Mouse (Mus musculus) MEL (cell line): ENCODE results near the gene Fbln5. TPM values are rescaled to one million over a fixed set of nuclear protein-coding genes. Genes with fewer than 3 reads are reported as not detected.

Experiments
- DNase-seq: peaks from one replicate; pipeline ENCODE4 v3.0.0; 2011; ENCODE audit warnings: low read depth, low spot score
- H3K27ac ChIP-seq: 2 replicates; pipeline ENCODE4 v1.5.1; 2012; ENCODE audit warnings: low read depth, mild to moderate bottlenecking, control low read depth, low read length, moderate library complexity; ENCODE audit not compliant: control insufficient read depth
- H3K27me3 ChIP-seq, 2 experiments: fragments of 150-350 bp in 1 of 2; sonication (generic) in 1 of 2; 2 replicates each; pipeline ENCODE4 v1.6.1; 2012; ENCODE audit warnings: low read length in 2 of 2, mild to moderate bottlenecking in 2 of 2, improper control_type of control experiment in 1 of 2, moderate library complexity in 1 of 2; ENCODE audit not compliant: insufficient read depth in 2 of 2, control insufficient read depth in 1 of 2
- H3K36me3 ChIP-seq, 2 experiments: 2 replicates each; pipeline ENCODE4 v1.6.1; 2012 to 2014; ENCODE audit warnings: low read length in 2 of 2, improper control_type of control experiment in 1 of 2, inconsistent platforms in 1 of 2, mild to moderate bottlenecking in 1 of 2; ENCODE audit not compliant: insufficient read depth in 2 of 2, control insufficient read depth in 1 of 2
- H3K4me1 ChIP-seq, 2 experiments: fragments of 150-350 bp in 1 of 2; sonication (generic) in 1 of 2; 2 replicates each; pipeline ENCODE4 v1.6.1; 2012; ENCODE audit warnings: low read length in 2 of 2, improper control_type of control experiment in 1 of 2, mild to moderate bottlenecking in 1 of 2; ENCODE audit not compliant: insufficient read depth in 2 of 2, control insufficient read depth in 1 of 2
- H3K4me3 ChIP-seq, 2 experiments: fragments of 150-350 bp in 1 of 2; sonication (generic) in 1 of 2; 2 replicates each; pipeline ENCODE4 v1.5.1; 2012; ENCODE audit warnings: low read depth in 2 of 2, low read length in 2 of 2, mild to moderate bottlenecking in 2 of 2, moderate library complexity in 2 of 2, control low read depth in 1 of 2, improper control_type of control experiment in 1 of 2; ENCODE audit not compliant: control insufficient read depth in 1 of 2, insufficient read depth in 1 of 2
- H3K79me2 ChIP-seq: 2 replicates; pipeline ENCODE4 v1.6.1; 2012; ENCODE audit warnings: mild to moderate bottlenecking, low read length, moderate library complexity; ENCODE audit not compliant: control insufficient read depth, poor library complexity, insufficient read depth
- H3K9ac ChIP-seq: 2 replicates; pipeline ENCODE4 v1.6.1; 2012; ENCODE audit warnings: low read depth, mild to moderate bottlenecking, control low read depth, low read length, moderate library complexity; ENCODE audit not compliant: control insufficient read depth, poor library complexity, severe bottlenecking
- H3K9me3 ChIP-seq: fragments of 150-350 bp; sonication (generic); replicated peaks from 2 replicates; pipeline ENCODE4 v1.6.1; 2012; ENCODE audit warnings: mild to moderate bottlenecking, low read length, improper control_type of control experiment, moderate library complexity; ENCODE audit not compliant: insufficient read depth
- CHD1 ChIP-seq: IDR thresholded peaks from 2 replicates; pipeline ENCODE4 v1.6.1; 2012; ENCODE audit warnings: low read depth, mild to moderate bottlenecking, inconsistent platforms, low read length, improper control_type of control experiment
- CHD2 ChIP-seq: IDR thresholded peaks from 2 replicates; pipeline ENCODE4 v1.6.1; 2011; ENCODE audit warnings: low read length, improper control_type of control experiment
- CTCF ChIP-seq, 3 experiments: IDR thresholded peaks in 2 of 3; conservative IDR thresholded peaks in 1 of 3; 2 replicates each; pipeline ENCODE4 v1.5.1; 2011 to 2012; ENCODE audit warnings: low read length in 3 of 3, low read depth in 2 of 3, mild to moderate bottlenecking in 2 of 3, improper control_type of control experiment in 1 of 3, inconsistent platforms in 1 of 3, mixed read lengths in 1 of 3, moderate library complexity in 1 of 3; ENCODE audit not compliant: control insufficient read depth in 1 of 3, insufficient read depth in 1 of 3, poor library complexity in 1 of 3, severe bottlenecking in 1 of 3
- ELF1 ChIP-seq: IDR thresholded peaks from 2 replicates; pipeline ENCODE4 v1.6.1; 2014; ENCODE audit warnings: low read depth, mild to moderate bottlenecking, inconsistent platforms, low read length, improper control_type of control experiment, moderate library complexity
- GABPA ChIP-seq: IDR thresholded peaks from 2 replicates; pipeline ENCODE4 v1.6.1; 2012; ENCODE audit warnings: low read depth, mild to moderate bottlenecking, inconsistent platforms, low read length, improper control_type of control experiment, moderate library complexity
- GATA1 ChIP-seq: IDR thresholded peaks from 2 replicates; pipeline ENCODE4 v1.6.1; 2011; ENCODE audit warnings: low read depth, low read length, improper control_type of control experiment
- HCFC1 ChIP-seq: IDR thresholded peaks from 2 replicates; pipeline ENCODE4 v1.6.1; 2012; ENCODE audit warnings: low read depth, mild to moderate bottlenecking, inconsistent platforms, low read length, improper control_type of control experiment, moderate library complexity
- JUND ChIP-seq: IDR thresholded peaks from 2 replicates; pipeline ENCODE4 v1.6.1; 2011; ENCODE audit warnings: low read depth, mild to moderate bottlenecking, improper control_type of control experiment, low read length
- MAX ChIP-seq: IDR thresholded peaks from 2 replicates; pipeline ENCODE4 v1.6.1; 2011; ENCODE audit warnings: low read length, improper control_type of control experiment
- POLR2A ChIP-seq, 2 experiments: IDR thresholded peaks; 2 replicates each; pipeline ENCODE4 v1.6.1; 2011 to 2012; ENCODE audit warnings: low read length in 2 of 2, mild to moderate bottlenecking in 2 of 2, control low read depth in 1 of 2, improper control_type of control experiment in 1 of 2, low read depth in 1 of 2, moderate library complexity in 1 of 2; ENCODE audit not compliant: control insufficient read depth in 1 of 2, insufficient read depth in 1 of 2, poor library complexity in 1 of 2
- POLR2AphosphoS2 ChIP-seq: IDR thresholded peaks from 2 replicates; pipeline ENCODE4 v1.6.1; 2011; ENCODE audit warnings: low read length, improper control_type of control experiment
- SMC3 ChIP-seq: IDR thresholded peaks from 2 replicates; pipeline ENCODE4 v1.6.1; 2011; ENCODE audit warnings: low read depth, low read length, improper control_type of control experiment
- TBP ChIP-seq: IDR thresholded peaks from 2 replicates; pipeline ENCODE4 v1.8.0; 2011; ENCODE audit warnings: low read depth, low read length, improper control_type of control experiment
- TCF12 ChIP-seq: IDR thresholded peaks from 2 replicates; pipeline ENCODE4 v1.6.1; 2014; ENCODE audit warnings: low read depth, mild to moderate bottlenecking, inconsistent platforms, low read length, improper control_type of control experiment, moderate library complexity
- UBTF ChIP-seq: IDR thresholded peaks from 2 replicates; pipeline ENCODE4 v1.6.1; 2012; ENCODE audit warnings: low read depth, mild to moderate bottlenecking, inconsistent platforms, low read length, improper control_type of control experiment, moderate library complexity, borderline replicate concordance; ENCODE audit not compliant: insufficient read depth
- USF1 ChIP-seq: IDR thresholded peaks from 2 replicates; pipeline ENCODE4 v1.6.1; 2014; ENCODE audit warnings: low read depth, mild to moderate bottlenecking, inconsistent platforms, low read length, improper control_type of control experiment, moderate library complexity
- USF2 ChIP-seq, 2 experiments: IDR thresholded peaks; 2 replicates each; pipeline ENCODE4 v1.6.1; 2011 to 2012; ENCODE audit warnings: improper control_type of control experiment in 2 of 2, low read length in 2 of 2, borderline replicate concordance in 1 of 2, inconsistent platforms in 1 of 2, low read depth in 1 of 2, mild to moderate bottlenecking in 1 of 2; ENCODE audit not compliant: insufficient read depth in 1 of 2
- ZC3H11A ChIP-seq: IDR thresholded peaks from 2 replicates; pipeline ENCODE4 v1.6.1; 2012; ENCODE audit warnings: low read depth, mild to moderate bottlenecking, inconsistent platforms, low read length, improper control_type of control experiment
- ZKSCAN1 ChIP-seq: IDR thresholded peaks from 2 replicates; pipeline ENCODE4 v1.6.1; 2012; ENCODE audit warnings: low read depth, mild to moderate bottlenecking, inconsistent platforms, low read length, improper control_type of control experiment, moderate library complexity
- ZNF384 ChIP-seq: IDR thresholded peaks from 2 replicates; pipeline ENCODE4 v1.6.1; 2012; ENCODE audit warnings: low read depth, mild to moderate bottlenecking, inconsistent platforms, low read length, improper control_type of control experiment
- polyA plus RNA-seq, 2 experiments: library from polyadenylated mRNA; stranded (reverse) in 1 of 2; unstranded in 1 of 2; fragments of >175 nt in 1 of 2; fragments of >200 nt in 1 of 2; gene quantifications; 2 replicates each; pipeline versions ENCODE4 v1.2.1 to v1.2.4; 2012; ENCODE audit warnings: low replicate concordance in 2 of 2, low read depth in 1 of 2; ENCODE audit not compliant: insufficient read length in 2 of 2, insufficient read depth in 1 of 2, missing spikeins in 1 of 2
- total RNA-seq: library from RNA; depleted of rRNA; stranded (reverse); fragments of 300-350 nt; gene quantifications from 2 replicates; pipeline ENCODE4 v1.2.3, GENCODE M21; 2012

Gene Fbln5
- total and polyA plus RNA-seq, 3 experiments: not detected

GRCm38 (mm10) chr12:101794458-101794857, 24.4 kb downstream of the Fbln5 start:
- H3K27ac ChIP-seq: no peak overlapping the region
- H3K79me2 ChIP-seq: no peaks in the 10 kb centered on the region
- no peak for DNase-seq
- H3K9me3 ChIP-seq: no peaks in the 10 kb centered on the region
- no peaks in the 10 kb centered on the region for H3K4me1 ChIP-seq
- TF ChIP-seq POLR2A (IDR thresholded peaks at IDR 0.05; ENCODE audit: control insufficient read depth in 1 of 2, insufficient read depth in 1 of 2, low read depth in 1 of 2, low read length in 2 of 2, poor library complexity in 1 of 2) (no peak), CHD2 (no peak), TBP (no peak), USF2 (IDR thresholded peaks at IDR 0.05; ENCODE audit: borderline replicate concordance in 1 of 2, insufficient read depth in 1 of 2, low read depth in 1 of 2, low read length in 2 of 2) (no peak), ELF1 (no peak), TCF12 (no peak), SMC3 (no peak), ZC3H11A (no peak), GATA1 (no peak), GABPA (no peak), MAX (no peak), USF1 (no peak), JUND (no peak)
- no peak overlapping the region for H3K9ac ChIP-seq
- no peak overlapping the region for H3K4me3 ChIP-seq
- H3K27me3 ChIP-seq: peaks cover 0 to 4% of the 10 kb centered on the region in 2 experiments; a peak in 2 of 4 replicates
- no peaks in the 10 kb centered on the region for H3K36me3 ChIP-seq

- no peak overlapping the region for H3K4me3 ChIP-seq
- H3K4me1 ChIP-seq: no peaks in the 10 kb centered on the region
- no peak overlapping the region for H3K27ac ChIP-seq
- H3K9me3 ChIP-seq: no peaks in the 10 kb centered on the region
- no peak for DNase-seq
- H3K9ac ChIP-seq: no peak overlapping the region
- no peaks in the 10 kb centered on the region for H3K79me2 ChIP-seq
- H3K36me3 ChIP-seq: no peaks in the 10 kb centered on the region
- TF ChIP-seq GABPA: no peak
- no peak for TF ChIP-seq ELF1
- TF ChIP-seq TBP: no peak
- no peak for TF ChIP-seq CHD1
- no peak for TF ChIP-seq POLR2AphosphoS2
- TF ChIP-seq ZNF384: no peak
- TF ChIP-seq CTCF (IDR thresholded peaks at IDR 0.05 in 2 of 3, conservative IDR thresholded peaks at IDR 0.05 in 1 of 3; ENCODE audit: control insufficient read depth in 1 of 3, insufficient read depth in 1 of 3, low read depth in 2 of 3, low read length in 3 of 3, poor library complexity in 1 of 3, severe bottlenecking in 1 of 3): no peak
- no peak for TF ChIP-seq JUND
- no peak for TF ChIP-seq GATA1
- TF ChIP-seq UBTF: no peak
- no peak for TF ChIP-seq ZKSCAN1
- no peak for TF ChIP-seq HCFC1
- peaks cover 0 to 4% of the 10 kb centered on the region in 2 experiments; a peak in 2 of 4 replicates for H3K27me3 ChIP-seq
Measured at GRCm38 (mm10) chr12:101793221-101793621, 25.6 kb downstream of the Fbln5 start.
